Comparison of ENCODE assay signal across 14 mouse cellular contexts in genomic region chr10:29693009-29693935, GRCm38 (mm10).
DNase-seq lines count a peak whose midpoint lies in the region; ATAC-seq and TF ChIP-seq lines count a peak whose summit lies in the region.
"Had no signal": no experiment of that assay in that cellular context is flagged by ENCODE, and none has a peak within 500 bp of the region (broad histone marks: within the 10 kb centered on the region; RNA-seq: fewer than 3 reads in every experiment).

No protein-coding gene starts in this region.

- no peak overlapping the region for H3K27ac ChIP-seq in MEL (ENCODE audit: control insufficient read depth, low read depth, low read length)
- H3K27ac ChIP-seq in liver, postnatal 0 days (ENCODE audit: low read depth): peak overlapping the region; percentile 53; the same call in 1 of the 2 replicates
- no peak overlapping the region for H3K27ac ChIP-seq in hindbrain, embryonic 11.5 days (ENCODE audit: low read depth, low read length)
- H3K27ac ChIP-seq: embryonic facial prominence, embryonic 13.5 days; midbrain, embryonic 13.5 days had no signal

- peak; percentile 49; the same call in 1 of the 2 replicates for ATAC-seq in erythroid progenitor cell, adult 5-6 weeks (replicated peaks; ENCODE audit: low FRiP score, poor library complexity, severe bottlenecking)
- ATAC-seq in liver, postnatal 0 days: peak; percentile 88
- ATAC-seq in monocyte, adult 5-6 weeks (replicated peaks; ENCODE audit: insufficient number of reproducible peaks, low FRiP score, low TSS enrichment, poor library complexity, severe bottlenecking): no peak
- no peak for ATAC-seq in hindbrain, embryonic 11.5 days (ENCODE audit: low FRiP score)
- ATAC-seq: midbrain, embryonic 13.5 days had no signal

- no peaks in the 10 kb centered on the region for H3K79me2 ChIP-seq in MEL (ENCODE audit: control insufficient read depth, insufficient read depth, low read length, poor library complexity)

- whole genome bisulfite sequencing in liver, postnatal 0 days (ENCODE audit: insufficient replicate concordance): 34% methylated on average over 15 of the region's 15 CpGs
- WGBS in hindbrain, embryonic 11.5 days: 87% methylated on average over 15 of the region's 15 CpGs

- H3K9me3 ChIP-seq in MEL (replicated peaks; ENCODE audit: insufficient read depth, low read length): no peaks in the 10 kb centered on the region
- no peaks in the 10 kb centered on the region for H3K9me3 ChIP-seq in liver, postnatal 0 days (ENCODE audit: low read length)
- no peaks in the 10 kb centered on the region for H3K9me3 ChIP-seq in hindbrain, embryonic 11.5 days (ENCODE audit: control insufficient read depth, low read length)
- H3K9me3 ChIP-seq: embryonic facial prominence, embryonic 13.5 days; midbrain, embryonic 13.5 days had no signal

- 0 out of 4 replicates have a peak, but pooled peaks of 1 of the 2 experiments have one; percentile 5 for TF ChIP-seq EP300 in MEL (IDR thresholded peaks at IDR 0.05; ENCODE audit: low read depth in 1 of 2, low read length in 2 of 2)
- TF ChIP-seq EP300 in liver, postnatal 0 days (IDR thresholded peaks at IDR 0.05; ENCODE audit: low read depth): peak; percentile 87

- H3K4me1 ChIP-seq in MEL (ENCODE audit: control insufficient read depth in 1 of 2, insufficient read depth in 2 of 2, low read length in 2 of 2): no peaks in the 10 kb centered on the region; a peak in 1 of 4 replicates
- H3K4me1 ChIP-seq in liver, postnatal 0 days (ENCODE audit: insufficient read depth): no peaks in the 10 kb centered on the region
- no peaks in the 10 kb centered on the region for H3K4me1 ChIP-seq in hindbrain, embryonic 11.5 days (replicated peaks; ENCODE audit: control insufficient read depth, insufficient read depth, low read length)
- H3K4me1 ChIP-seq: embryonic facial prominence, embryonic 13.5 days; midbrain, embryonic 13.5 days had no signal

- TF ChIP-seq POLR2A in MEL (IDR thresholded peaks at IDR 0.05; ENCODE audit: control insufficient read depth in 1 of 2, insufficient read depth in 1 of 2, low read depth in 1 of 2, low read length in 2 of 2, poor library complexity in 1 of 2): no peak

- no peak overlapping the region for H3K9ac ChIP-seq in MEL (ENCODE audit: control insufficient read depth, low read depth, low read length, poor library complexity, severe bottlenecking)
- H3K9ac ChIP-seq in liver, postnatal 0 days (replicated peaks): no peak overlapping the region
- no peak overlapping the region for H3K9ac ChIP-seq in hindbrain, embryonic 11.5 days (ENCODE audit: low read depth, low read length)
- H3K9ac ChIP-seq: embryonic facial prominence, embryonic 13.5 days; midbrain, embryonic 13.5 days had no signal

- H3K4me3 ChIP-seq in MEL (ENCODE audit: control insufficient read depth in 1 of 2, insufficient read depth in 1 of 2, low read depth in 2 of 2, low read length in 2 of 2): peak overlapping the region in 1 of 2 experiments; percentile 3; a peak in 1 of 4 replicates
- H3K4me3 ChIP-seq in liver, postnatal 0 days (ENCODE audit: low read depth, low read length): no peak overlapping the region
- H3K4me3 ChIP-seq in hindbrain, embryonic 11.5 days (ENCODE audit: low read depth, low read length): no peak overlapping the region
- H3K4me3 ChIP-seq: embryonic facial prominence, embryonic 13.5 days; midbrain, embryonic 13.5 days had no signal

- TF ChIP-seq CTCF in MEL (IDR thresholded peaks at IDR 0.05 in 2 of 3, conservative IDR thresholded peaks at IDR 0.05 in 1 of 3; ENCODE audit: control insufficient read depth in 1 of 3, insufficient read depth in 1 of 3, low read depth in 2 of 3, low read length in 3 of 3, poor library complexity in 1 of 3, severe bottlenecking in 1 of 3): no peak
- no peak for TF ChIP-seq CTCF in liver, postnatal 0 days (IDR thresholded peaks at IDR 0.05; ENCODE audit: low read depth)

- no peaks in the 10 kb centered on the region for H3K36me3 ChIP-seq in MEL (ENCODE audit: control insufficient read depth in 1 of 2, insufficient read depth in 2 of 2, low read length in 2 of 2)
- no peaks in the 10 kb centered on the region for H3K36me3 ChIP-seq in liver, postnatal 0 days (replicated peaks; ENCODE audit: insufficient read depth, low read length)
- no peaks in the 10 kb centered on the region for H3K36me3 ChIP-seq in hindbrain, embryonic 11.5 days (ENCODE audit: control insufficient read depth, insufficient read depth, low read length)
- H3K36me3 ChIP-seq: embryonic facial prominence, embryonic 13.5 days; midbrain, embryonic 13.5 days had no signal

- no peak for TF ChIP-seq RAD21 in MEL (IDR thresholded peaks at IDR 0.05; ENCODE audit: low read depth, low read length)

- H3K4me2 ChIP-seq in liver, postnatal 0 days (ENCODE audit: low read depth, low read length): peak overlapping the region; percentile 43
- H3K4me2 ChIP-seq in hindbrain, embryonic 11.5 days (replicated peaks; ENCODE audit: low read depth, low read length): no peak overlapping the region
- H3K4me2 ChIP-seq: embryonic facial prominence, embryonic 13.5 days; midbrain, embryonic 13.5 days had no signal

- no peaks in the 10 kb centered on the region for H3K27me3 ChIP-seq in MEL (ENCODE audit: control insufficient read depth in 1 of 2, insufficient read depth in 2 of 2, low read length in 2 of 2)
- H3K27me3 ChIP-seq in liver, postnatal 0 days (ENCODE audit: insufficient read depth, low read length): no peaks in the 10 kb centered on the region
- no peaks in the 10 kb centered on the region for H3K27me3 ChIP-seq in hindbrain, embryonic 11.5 days (ENCODE audit: control insufficient read depth, insufficient read depth, low read length)
- H3K27me3 ChIP-seq: embryonic facial prominence, embryonic 13.5 days; midbrain, embryonic 13.5 days had no signal

- DNase-seq in 416B (ENCODE audit: low read depth): peak; percentile 2
- DNase-seq in MEL (ENCODE audit: low read depth, low spot score): peak; percentile 6
- peak; percentile 12 for DNase-seq in liver, postnatal 0 days
- DNase-seq in hindbrain, embryonic 11.5 days (ENCODE audit: low spot score): no peak
- no peak for DNase-seq in layer of hippocampus, postnatal 36 days
- DNase-seq: adrenal gland, adult 2 months; cerebellum, adult 2 months; kidney, adult 9 months; kidney, postnatal 4 days; lung, postnatal 14 days had no signal

TF ChIP-seq in MEL, 35 proteins besides CTCF, POLR2A, EP300 and RAD21:
- TF ChIP-seq TAL1 (IDR thresholded peaks at IDR 0.05; ENCODE audit: low read length) (no peak), MYB (IDR thresholded peaks at IDR 0.05; ENCODE audit: low read depth, low read length) (no peak), USF2 (IDR thresholded peaks at IDR 0.05; ENCODE audit: borderline replicate concordance in 1 of 2, insufficient read depth in 1 of 2, low read depth in 1 of 2, low read length in 2 of 2) (no peak), TCF12 (IDR thresholded peaks at IDR 0.05; ENCODE audit: low read depth, low read length) (peak; percentile 63; the same call in 1 of the 2 replicates), ETS1 (IDR thresholded peaks at IDR 0.05; ENCODE audit: low read depth, low read length) (peak; percentile 61; the same call in 1 of the 2 replicates), MXI1 (IDR thresholded peaks at IDR 0.05; ENCODE audit: low read depth, low read length) (no peak), NRF1 (IDR thresholded peaks at IDR 0.05; ENCODE audit: insufficient read depth, low read depth, low read length, poor library complexity, severe bottlenecking) (no peak), BHLHE40 (IDR thresholded peaks at IDR 0.05; ENCODE audit: borderline replicate concordance, low read depth, low read length) (no peak)

Comparison
In these comparisons a context has a peak if more than half of its experiments do, and no peak if none do; other contexts are left out.
1. DNase-seq: peak in 416B (single experiment), MEL (single experiment) and liver, postnatal 0 days (single experiment); none in hindbrain, embryonic 11.5 days (single experiment) and layer of hippocampus, postnatal 36 days (0 of 2).
2. ATAC-seq: peak in erythroid progenitor cell, adult 5-6 weeks (single experiment) and liver, postnatal 0 days (single experiment); none in monocyte, adult 5-6 weeks (single experiment) and hindbrain, embryonic 11.5 days (single experiment).